Mouse (Mus musculus): Measurements from ENCODE around the gene Lenep. TPM values are rescaled to one million over a fixed set of nuclear protein-coding genes. Genes with fewer than 3 reads are reported as not detected.

The Lenep gene
- polyA plus RNA-seq, 1 experiment from 2014 or later, result not detected

- Histone ChIP-seq H3K4me3 (no peak overlapping the region), H3K27ac (no peak overlapping the region), H3K4me2 (no peak overlapping the region), H3K4me1 (peaks cover 10% of the 10 kb centered on the region), H3K36me3 (peaks cover 62% of the 10 kb centered on the region), H3K9ac (no peak overlapping the region), H3K27me3 (replicated peaks) (no peaks in the 10 kb centered on the region), H3K9me3 (replicated peaks) (no peaks in the 10 kb centered on the region)
- no peak for ATAC-seq
- WGBS (ENCODE audit: insufficient replicate concordance), result 76% methylated on average over 7 of the region's 7 CpGs
Measured at GRCm38 (mm10) chr3:89401329-89401728, 1.3 kb downstream of the Lenep start.

GRCm38 (mm10) chr3:89396654-89397005 is 6.0 kb downstream of the Lenep start:
- Histone ChIP-seq H3K4me1 (peaks cover 55% of the 10 kb centered on the region), H3K4me3 (peak overlapping the region; percentile 63), H3K36me3 (peaks cover 19% of the 10 kb centered on the region), H3K4me2 (peak overlapping the region; percentile 98), H3K27ac (no peak overlapping the region), H3K9ac (peak overlapping the region; percentile 81), H3K27me3 (replicated peaks) (peaks cover 15% of the 10 kb centered on the region), H3K9me3 (replicated peaks) (no peaks in the 10 kb centered on the region)
- ATAC-seq, result no peak
- 3% methylated on average over 4 of the region's 4 CpGs for WGBS (ENCODE audit: insufficient replicate concordance)

- ATAC-seq, result no peak
- peak overlapping the region; percentile 98 for H3K4me2 ChIP-seq
- peak overlapping the region; percentile 36; the same call in 1 of the 2 replicates for H3K27ac ChIP-seq
- peaks cover 61% of the 10 kb centered on the region for H3K4me1 ChIP-seq
- H3K9me3 ChIP-seq (replicated peaks), result no peaks in the 10 kb centered on the region
- H3K4me3 ChIP-seq, result peak overlapping the region; percentile 63
- under 1% methylated on average over 44 of the region's 44 CpGs for WGBS (ENCODE audit: insufficient replicate concordance)
- H3K27me3 ChIP-seq (replicated peaks), result peaks cover 21% of the 10 kb centered on the region
- peak overlapping the region; percentile 81 for H3K9ac ChIP-seq
- H3K36me3 ChIP-seq, result peaks cover 14% of the 10 kb centered on the region; the same call in 1 of the 2 replicates
Measured at GRCm38 (mm10) chr3:89395806-89396653, 6.6 kb downstream of the Lenep start.

- no peak for ATAC-seq
Measured at GRCm38 (mm10) chr3:89395419-89395805, 7.2 kb downstream of the Lenep start.

GRCm38 (mm10) chr3:89394894-89395256 is 7.7 kb downstream of the Lenep start:
- peak overlapping the region; percentile 85 for H3K27ac ChIP-seq
- H3K9me3 ChIP-seq (replicated peaks), result no peaks in the 10 kb centered on the region
- H3K27me3 ChIP-seq (replicated peaks), result peaks cover 31% of the 10 kb centered on the region
- peak overlapping the region; percentile 81 for H3K9ac ChIP-seq
- peaks cover 9% of the 10 kb centered on the region; the same call in 1 of the 2 replicates for H3K36me3 ChIP-seq
- WGBS (ENCODE audit: insufficient replicate concordance), result under 1% methylated on average over 11 of the region's 12 CpGs
- H3K4me2 ChIP-seq, result peak overlapping the region; percentile 98
- peak overlapping the region; percentile 63 for H3K4me3 ChIP-seq
- peak; percentile 19 for ATAC-seq
- peaks cover 72% of the 10 kb centered on the region for H3K4me1 ChIP-seq

More at GRCm38 (mm10) chr3:89395419-89395805, 7.2 kb downstream of the Lenep start:
- Histone ChIP-seq H3K4me3 (peak overlapping the region; percentile 63), H3K27ac (peak overlapping the region; percentile 85; the same call in 1 of the 2 replicates), H3K9me3 (replicated peaks) (no peaks in the 10 kb centered on the region), H3K4me2 (peak overlapping the region; percentile 98), H3K36me3 (peaks cover 14% of the 10 kb centered on the region; the same call in 1 of the 2 replicates), H3K4me1 (peaks cover 67% of the 10 kb centered on the region), H3K9ac (peak overlapping the region; percentile 81), H3K27me3 (replicated peaks) (peaks cover 27% of the 10 kb centered on the region)
- 3% methylated on average over 10 of the region's 10 CpGs for WGBS (ENCODE audit: insufficient replicate concordance)

- ATAC-seq, result peak; percentile 50
- Histone ChIP-seq H3K4me1 (peaks cover 79% of the 10 kb centered on the region), H3K27ac (peak within 1 kb of the TSS; percentile 85), H3K9me3 (replicated peaks) (no peaks in the 10 kb centered on the region), H3K9ac (peak within 1 kb of the TSS; percentile 81), H3K36me3 (0 out of 2 replicates have a peak, but pooled peaks cover 2% of the 10 kb centered on the region), H3K27me3 (replicated peaks) (peaks cover 31% of the 10 kb centered on the region), H3K4me2 (peak within 1 kb of the TSS; percentile 98), H3K4me3 (peak within 1 kb of the TSS; percentile 63)
- WGBS (ENCODE audit: insufficient replicate concordance), result under 1% methylated on average over 40 of the region's 42 CpGs
Measured at GRCm38 (mm10) chr3:89394006-89394893, 8.3 kb downstream of the Lenep start, which contains the start of gene Zbtb7b. TSS of gene Zbtb7b (minus strand) at chr3:89394776.

GRCm38 (mm10) chr3:89393605-89394004 is 9.0 kb downstream of the Lenep start:
- peak; percentile 93 for ATAC-seq
- Histone ChIP-seq H3K4me3 (peak overlapping the region; percentile 63), H3K27me3 (replicated peaks) (peaks cover 31% of the 10 kb centered on the region), H3K4me1 (peaks cover 85% of the 10 kb centered on the region), H3K9ac (peak overlapping the region; percentile 81), H3K9me3 (replicated peaks) (no peaks in the 10 kb centered on the region), H3K4me2 (peak overlapping the region; percentile 98), H3K36me3 (no peaks in the 10 kb centered on the region), H3K27ac (peak overlapping the region; percentile 85)
- under 1% methylated on average over 15 of the region's 15 CpGs for WGBS (ENCODE audit: insufficient replicate concordance)

GRCm38 (mm10) chr3:89392871-89393311 is 9.7 kb downstream of the Lenep start:
- H3K4me1 ChIP-seq, result peaks cover 90% of the 10 kb centered on the region

GRCm38 (mm10) chr3:89391663-89392511 is 10.7 kb downstream of the Lenep start:
- ATAC-seq, result no peak
- H3K4me2 ChIP-seq, result peak overlapping the region; percentile 98
- no peaks in the 10 kb centered on the region for H3K9me3 ChIP-seq (replicated peaks)
- WGBS (ENCODE audit: insufficient replicate concordance), result under 1% methylated on average over 55 of the region's 56 CpGs
- peaks cover 31% of the 10 kb centered on the region for H3K27me3 ChIP-seq (replicated peaks)
- H3K4me1 ChIP-seq, result peaks cover 98% of the 10 kb centered on the region
- peak overlapping the region; percentile 63 for H3K4me3 ChIP-seq
- H3K9ac ChIP-seq, result peak overlapping the region; percentile 67
- H3K27ac ChIP-seq, result peak overlapping the region; percentile 70
- no peaks in the 10 kb centered on the region for H3K36me3 ChIP-seq

More at GRCm38 (mm10) chr3:89392871-89393311, 9.7 kb downstream of the Lenep start:
- Histone ChIP-seq H3K9me3 (replicated peaks) (no peaks in the 10 kb centered on the region), H3K27me3 (replicated peaks) (peaks cover 31% of the 10 kb centered on the region), H3K9ac (peak overlapping the region; percentile 67), H3K4me2 (peak overlapping the region; percentile 98), H3K36me3 (no peaks in the 10 kb centered on the region), H3K27ac (peak overlapping the region; percentile 70), H3K4me3 (peak overlapping the region; percentile 63)
- whole genome bisulfite sequencing (ENCODE audit: insufficient replicate concordance), result under 1% methylated on average over 22 of the region's 24 CpGs
- no peak for ATAC-seq

GRCm38 (mm10) chr3:89390699-89391662 is 11.6 kb downstream of the Lenep start:
- no peak for ATAC-seq
- Histone ChIP-seq H3K36me3 (no peaks in the 10 kb centered on the region), H3K9me3 (replicated peaks) (no peaks in the 10 kb centered on the region), H3K4me2 (peak overlapping the region; percentile 98), H3K4me3 (peak overlapping the region; percentile 63), H3K27me3 (replicated peaks) (peaks cover 31% of the 10 kb centered on the region), H3K4me1 (peaks cover 91% of the 10 kb centered on the region), H3K9ac (peak overlapping the region; percentile 67), H3K27ac (peak overlapping the region; percentile 70)
- WGBS (ENCODE audit: insufficient replicate concordance), result 31% methylated on average over 19 of the region's 19 CpGs

All from liver, embryonic 12.5 days (tissue).